Comparison of ENCODE assay signal across 24 mouse cellular contexts in genomic region chr5:114226051-114226450, GRCm38 (mm10). TPM values are rescaled to one million over a fixed set of nuclear protein-coding genes. Genes with fewer than 3 reads are reported as not detected.
"Had no signal": no experiment of that assay in that cellular context is flagged by ENCODE, and none has a peak within 500 bp of the region (broad histone marks: within the 10 kb centered on the region; RNA-seq: fewer than 3 reads in every experiment).

No protein-coding gene starts in this region.

- H3K9ac ChIP-seq: liver, embryonic 14.5 days; lung, embryonic 14.5 days; midbrain, embryonic 13.5 days; neural tube, embryonic 13.5 days; neural tube, embryonic 15.5 days had no signal

- H3K4me2 ChIP-seq: lung, embryonic 14.5 days; midbrain, embryonic 11.5 days; midbrain, embryonic 13.5 days; neural tube, embryonic 13.5 days; neural tube, embryonic 15.5 days had no signal

- H3K4me1 ChIP-seq: midbrain, embryonic 13.5 days; neural tube, embryonic 13.5 days; neural tube, embryonic 15.5 days had no signal

- H3K27me3 ChIP-seq: midbrain, embryonic 13.5 days; neural tube, embryonic 13.5 days; neural tube, embryonic 15.5 days had no signal

- ATAC-seq: midbrain, embryonic 13.5 days had no signal

- H3K4me3 ChIP-seq: midbrain, embryonic 13.5 days; myocyte; neural tube, embryonic 13.5 days; neural tube, embryonic 15.5 days had no signal

- H3K27ac ChIP-seq: liver, embryonic 14.5 days; midbrain, embryonic 13.5 days; neural tube, embryonic 13.5 days; neural tube, embryonic 15.5 days had no signal

- DNase-seq: lung, adult 18-20 months; lung, embryonic 14.5 days; lung, postnatal 10 days; lung, postnatal 4 days; retina, postnatal 1 day; right cerebral cortex, adult 18-20 months; right cerebral cortex, postnatal 25 days; right cerebral cortex, postnatal 4 days; spleen, adult 18-20 months; thymus, adult 18-20 months; thymus, postnatal 25 days; thymus, postnatal 4 days had no signal

- H3K36me3 ChIP-seq: midbrain, embryonic 13.5 days; neural tube, embryonic 13.5 days had no signal

RNA-seq across cellular contexts. Expression of gene Foxn4, which starts 47.6 kb away (rescaled TPM):
- total RNA-seq: megakaryocyte, adult 5-6 weeks; megakaryocyte-erythroid progenitor cell, adult 5-6 weeks had no signal
- polyA plus RNA-seq: liver, embryonic 14.5 days; liver, embryonic 16.5 days; neural tube, embryonic 15.5 days; small intestine, adult 2 months; stomach, embryonic 14.5 days; urinary bladder, adult 2 months had no signal
